Mouse (Mus musculus) layer of hippocampus, adult 8-10 months (tissue): ENCODE measurements around the gene Pcolce. TPM values are rescaled to one million over a fixed set of nuclear protein-coding genes. Genes with fewer than 3 reads are reported as not detected.
"Not testable (repeated sequence)": the region's sequence is repeated elsewhere in the genome, so short reads cannot be mapped to it uniquely, and the experiment has no call there.

Experiments used
- DNase-seq, 2 experiments: peaks; one replicate each; pipeline ENCODE4 v3.0.0; 2022; ENCODE audit warnings: low spot score in 2 of 2
- total RNA-seq, 4 experiments: library from RNA; stranded (reverse); gene quantifications; 2 replicates each; pipeline ENCODE4 v1.2.4; 2022

Gene Pcolce
- total RNA-seq, 4 experiments from 2014 or later = 7.2 to 9.6 (median 8.9) TPM

DNA sequence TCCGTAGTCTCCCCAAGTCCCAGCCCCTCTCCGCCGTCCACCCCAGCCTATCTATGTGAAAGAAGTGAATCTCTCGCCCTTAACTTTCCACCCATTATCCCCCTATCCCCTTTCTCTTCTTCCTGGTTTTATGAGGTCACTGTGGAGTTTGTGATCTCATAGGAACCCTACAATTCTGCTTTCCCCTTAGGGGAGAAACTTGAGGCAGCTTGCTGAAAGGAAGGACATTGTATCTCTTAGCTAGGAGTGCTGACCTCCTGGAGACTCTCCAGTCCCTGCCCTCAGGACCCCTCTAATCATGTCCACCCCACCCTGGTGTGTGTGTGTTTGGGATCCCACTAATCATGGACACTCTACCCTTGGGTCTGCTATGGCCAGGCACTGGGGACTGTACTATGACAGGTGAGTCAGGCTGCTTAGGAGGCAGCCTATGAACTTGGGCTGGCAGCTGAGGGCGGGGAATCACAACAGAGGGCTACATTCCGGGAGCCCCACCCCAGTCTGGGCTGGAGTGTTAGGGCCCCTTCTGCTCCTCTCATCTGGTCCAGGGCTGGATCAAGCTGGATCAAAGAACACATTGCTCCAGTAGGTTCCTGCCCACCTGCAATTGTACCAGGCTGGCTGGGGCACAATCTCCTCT is 16.4 kb upstream of the Pcolce start:
- no peak for DNase-seq

DNA sequence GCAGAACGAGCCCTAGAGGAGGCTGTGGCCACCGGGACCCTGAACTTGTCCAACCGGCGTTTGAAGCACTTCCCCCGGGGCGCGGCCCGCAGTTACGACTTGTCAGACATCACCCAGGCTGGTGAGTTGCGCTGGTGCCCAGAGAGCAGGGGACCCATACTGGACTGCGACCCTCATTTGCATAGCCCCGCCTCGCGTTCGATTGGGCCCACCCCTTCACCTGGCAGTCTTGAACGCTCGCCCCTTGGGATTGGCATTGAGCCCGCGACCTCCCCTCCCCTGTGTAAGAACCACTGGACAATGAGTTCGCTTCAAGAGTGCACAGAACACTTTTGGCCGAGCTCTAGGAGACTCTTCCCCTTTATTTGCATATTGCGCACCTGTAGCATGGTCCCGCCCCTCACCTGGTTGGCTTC is 15.7 kb upstream of the Pcolce start:
- peak in 1 of 2 experiments; percentile 56 for DNase-seq

DNA sequence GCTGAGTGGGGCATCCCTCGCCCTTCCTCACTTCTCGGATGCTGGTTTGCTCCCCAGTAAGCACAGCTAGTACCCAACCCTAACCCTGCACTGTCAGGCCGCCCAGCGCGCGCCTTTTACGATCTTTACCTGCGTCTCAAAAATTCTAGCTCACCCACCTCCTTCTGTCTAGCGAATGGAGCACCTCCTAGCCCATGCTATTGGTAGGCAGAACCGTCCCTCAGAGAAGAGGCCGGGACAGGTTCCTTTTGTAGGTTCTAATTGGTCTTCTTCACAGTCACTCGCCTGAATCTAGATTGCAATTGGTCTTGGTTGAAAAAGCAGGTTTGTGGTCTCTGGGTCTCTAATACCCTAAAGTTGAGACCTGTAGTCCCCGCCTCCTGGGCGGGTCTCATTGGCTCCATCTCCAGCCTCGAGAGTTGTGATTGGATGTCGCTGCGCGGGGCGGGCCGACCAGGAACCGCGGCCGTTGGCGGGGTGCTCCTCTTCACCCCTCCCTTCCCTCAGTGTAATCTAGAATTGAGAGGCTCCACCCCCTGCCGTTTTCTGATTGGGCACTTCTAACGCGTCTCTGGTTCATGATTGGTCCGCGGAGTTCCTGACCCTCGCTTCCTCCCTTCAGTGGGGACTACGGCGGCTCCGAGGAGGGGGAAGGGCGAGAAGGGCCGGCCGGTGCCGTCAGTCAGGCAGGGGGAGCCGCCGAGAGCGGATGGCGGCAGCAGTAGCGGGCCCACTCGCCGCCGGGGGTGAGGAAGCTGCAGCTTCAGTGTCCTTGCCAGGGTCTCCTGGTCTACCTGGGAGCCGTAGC is 15.1 kb upstream of the Pcolce start, which contains the start of the genes Fbxo24, Lrch4 and Gm20605:
Fbxo24 (minus strand) TSS at position 505 of the 808 bp plus-strand sequence.
Lrch4 (plus strand) TSS at position 624 of the 808 bp plus-strand sequence.
Gm20605 (plus strand) TSS at position 678 of the 808 bp plus-strand sequence.
- DNase-seq = peak; percentile 99 to 100

DNA sequence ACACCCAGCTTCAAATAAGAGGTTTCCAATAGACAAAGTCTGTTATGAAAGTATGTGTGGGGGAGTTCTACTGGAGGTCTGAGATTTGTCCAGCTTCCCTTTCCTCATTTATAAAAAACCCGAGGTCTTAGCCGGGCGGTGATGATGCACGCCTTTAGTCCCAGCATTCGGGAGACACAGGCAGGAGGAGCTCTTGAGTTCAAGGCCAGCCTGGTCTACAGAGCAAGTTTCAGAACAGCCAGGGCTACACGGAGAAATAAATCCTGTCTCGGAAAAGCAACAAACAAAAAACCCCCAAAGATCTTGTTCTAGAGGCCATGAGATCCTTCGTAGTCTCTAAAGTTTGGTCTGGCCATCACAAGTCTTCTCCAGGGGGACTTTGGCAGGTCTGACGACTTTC is 14.4 kb upstream of the Pcolce start:
- DNase-seq = no peak

DNA sequence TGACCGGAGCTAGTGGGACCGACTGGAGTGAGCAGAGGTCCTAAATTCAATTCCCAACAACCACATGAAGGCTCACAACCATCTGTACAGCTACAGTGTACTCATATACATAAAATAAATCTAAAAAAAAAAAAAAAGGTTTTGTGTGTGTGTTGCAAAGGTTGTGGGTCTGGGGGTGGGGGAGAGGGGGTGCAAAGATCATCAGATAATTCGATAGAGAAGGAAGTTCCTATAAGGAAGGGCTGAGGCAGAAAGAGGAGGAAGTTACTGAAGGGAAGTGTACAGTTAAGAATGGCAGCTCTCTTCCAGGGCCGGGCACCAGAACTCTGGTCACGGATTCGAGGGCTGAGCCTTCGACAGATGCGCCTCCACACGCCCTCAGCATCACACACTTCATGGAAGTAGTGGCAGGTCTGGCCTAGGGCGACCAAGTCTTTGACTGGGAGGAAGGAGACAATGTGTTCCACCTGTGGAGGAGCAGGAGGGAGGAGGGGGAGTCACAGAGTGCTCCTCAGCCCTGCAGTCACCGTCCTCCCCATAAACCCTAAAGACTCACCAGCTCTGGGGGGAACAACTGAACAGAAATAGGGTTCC is 10.4 kb upstream of the Pcolce start:
- no peak for DNase-seq

DNA sequence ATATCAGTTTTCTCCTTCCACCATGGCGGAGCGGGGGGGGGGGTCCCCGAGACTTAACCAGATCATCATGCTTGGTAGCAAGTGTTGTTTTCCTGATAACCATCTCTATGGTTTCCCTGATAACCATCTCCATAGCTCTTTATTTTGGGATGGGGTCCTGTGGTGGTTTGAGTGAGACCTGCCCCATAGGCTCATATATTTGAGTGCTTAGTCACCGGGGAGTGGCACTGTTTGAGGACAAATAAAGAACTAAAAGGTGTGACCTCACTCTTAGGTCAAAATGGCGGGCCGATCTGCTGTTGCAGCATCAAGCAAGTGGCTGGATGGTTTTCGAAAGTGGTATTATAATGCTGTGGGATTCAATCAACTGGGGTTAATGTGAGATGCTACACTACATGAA is 1.8 kb upstream of the Pcolce start:
- DNase-seq = no peak

DNA sequence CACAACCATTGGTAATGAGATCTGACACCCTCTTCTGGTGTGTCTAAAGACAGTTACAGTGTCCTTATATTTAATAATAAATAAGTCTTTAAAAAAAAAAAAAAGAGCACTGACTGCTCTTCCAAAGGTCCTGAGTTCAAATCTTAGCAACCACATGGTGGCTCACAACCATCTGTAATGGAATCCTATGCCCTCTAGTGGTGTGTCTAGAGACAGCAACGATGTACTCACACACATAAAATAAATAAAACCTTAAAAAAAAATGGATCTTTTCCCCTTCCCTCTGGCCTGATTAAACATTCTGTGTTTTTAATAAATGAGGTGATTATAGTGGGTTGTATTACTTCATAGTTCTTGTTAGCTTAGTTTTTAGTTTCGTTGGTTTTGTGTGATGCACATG is 1.3 kb upstream of the Pcolce start:
- DNase-seq = not testable (repeated sequence)

DNA sequence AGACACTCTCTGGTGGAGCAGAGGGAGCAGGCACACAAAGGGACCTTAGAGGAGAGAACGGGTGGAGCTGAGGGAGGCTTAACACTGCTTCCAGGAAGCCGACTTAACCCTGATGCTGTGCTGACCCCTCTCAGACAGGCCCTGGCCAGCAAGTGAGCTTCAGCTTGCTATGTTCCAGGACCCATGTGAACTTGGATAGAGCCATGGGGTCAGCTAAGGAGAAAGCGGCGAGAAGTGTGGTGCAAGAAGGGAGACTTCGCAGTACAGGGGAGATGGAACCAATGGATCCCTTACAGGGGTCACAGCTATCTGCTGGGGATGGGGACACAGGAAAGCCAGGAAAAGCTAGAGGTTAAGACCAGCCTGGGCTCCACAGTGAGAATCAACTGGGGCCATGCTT is 508 bp downstream of the Pcolce start:
- no peak for DNase-seq

DNA sequence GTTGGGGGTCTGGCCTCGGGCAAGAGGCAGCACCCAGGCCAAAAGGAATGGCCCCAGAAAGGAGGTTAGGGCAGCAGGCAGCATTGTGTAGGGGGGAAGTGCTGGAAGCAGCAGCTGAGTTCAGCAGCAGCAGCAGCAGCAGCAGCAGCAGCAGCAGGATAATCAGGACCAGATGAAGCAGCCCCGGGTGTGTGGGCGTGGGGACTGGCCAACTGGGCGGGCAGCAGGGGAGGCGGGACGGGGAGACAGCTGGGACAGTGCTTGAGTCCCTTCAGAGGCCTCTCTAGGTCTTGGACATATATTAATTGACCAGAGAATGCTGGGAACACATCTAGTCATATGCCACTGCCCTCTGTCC is 2.4 kb downstream of the Pcolce start:
- DNase-seq = no peak

DNA sequence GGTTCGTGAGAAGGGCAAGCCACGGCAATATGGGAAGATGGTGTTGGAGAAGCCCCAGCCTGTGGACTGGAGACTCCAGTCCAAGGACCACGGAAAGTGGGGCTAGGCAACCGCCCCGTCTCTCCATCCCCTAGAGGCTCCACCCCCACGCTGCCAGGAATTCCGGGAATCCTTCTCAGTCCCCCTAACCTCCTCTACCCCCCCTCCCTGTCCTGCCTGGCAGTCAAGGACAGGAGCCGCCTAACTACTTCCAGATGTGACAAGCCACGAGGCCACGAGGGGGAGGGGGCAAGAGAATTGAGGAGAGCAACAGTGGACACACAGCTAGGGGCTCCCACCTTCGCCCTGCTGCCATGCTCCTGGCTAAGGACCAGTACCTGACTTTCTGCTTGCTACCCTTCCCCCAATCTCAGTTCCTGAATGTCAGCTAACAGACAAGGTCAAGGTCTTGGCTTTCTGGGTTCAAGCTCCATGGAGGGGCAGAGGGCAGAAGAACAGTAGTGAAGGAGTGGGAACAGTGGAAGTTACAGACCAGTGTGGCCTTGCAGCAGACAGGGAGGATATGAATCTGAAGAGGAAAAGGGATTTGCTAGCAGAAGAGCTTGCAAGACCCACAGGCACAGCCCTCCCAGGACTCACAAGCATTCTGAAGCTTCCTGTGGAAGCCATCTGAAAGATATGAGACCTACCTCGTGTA is 2.9 kb downstream of the Pcolce start:
- DNase-seq = no peak

DNA sequence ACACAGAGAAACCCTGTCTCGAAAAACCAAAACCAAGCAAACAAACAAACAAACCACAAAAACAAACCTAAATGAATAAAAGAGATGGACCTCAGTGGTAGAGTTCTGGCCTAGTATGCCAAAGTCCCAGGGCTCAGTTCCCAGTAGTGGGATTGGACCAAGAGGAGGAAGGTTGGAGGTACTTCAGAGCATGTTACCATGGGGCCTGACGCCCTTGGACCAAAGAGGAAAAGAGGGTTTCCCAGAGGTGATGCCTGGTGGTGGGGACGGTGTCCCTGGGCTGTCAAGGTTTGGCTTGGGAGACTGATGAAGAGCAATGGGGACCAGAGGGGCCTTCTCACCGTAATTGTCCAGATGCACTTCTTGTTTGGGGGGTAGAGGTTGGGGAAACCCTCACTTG is 3.5 kb downstream of the Pcolce start:
- no peak for DNase-seq

DNA sequence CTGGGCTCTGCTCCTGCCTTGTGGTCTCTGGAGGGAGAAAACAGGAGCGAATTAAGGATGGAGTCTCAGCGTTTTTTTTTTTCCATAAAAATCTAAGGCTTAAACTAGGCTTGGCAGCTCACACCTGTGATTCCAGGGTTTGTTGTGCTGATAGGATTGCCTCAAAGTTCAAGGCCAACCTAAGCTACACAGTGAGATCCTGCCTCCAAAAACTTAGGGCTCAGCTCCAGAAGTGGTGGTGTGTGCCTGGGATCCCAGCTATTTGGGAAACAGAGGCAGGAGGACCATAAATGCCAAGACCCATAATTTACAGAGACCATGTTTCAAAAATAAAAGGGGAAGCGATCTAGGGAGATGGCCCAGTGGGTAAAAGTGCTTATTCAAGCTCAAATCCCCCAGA is 4.3 kb downstream of the Pcolce start:
- DNase-seq = no peak

DNA sequence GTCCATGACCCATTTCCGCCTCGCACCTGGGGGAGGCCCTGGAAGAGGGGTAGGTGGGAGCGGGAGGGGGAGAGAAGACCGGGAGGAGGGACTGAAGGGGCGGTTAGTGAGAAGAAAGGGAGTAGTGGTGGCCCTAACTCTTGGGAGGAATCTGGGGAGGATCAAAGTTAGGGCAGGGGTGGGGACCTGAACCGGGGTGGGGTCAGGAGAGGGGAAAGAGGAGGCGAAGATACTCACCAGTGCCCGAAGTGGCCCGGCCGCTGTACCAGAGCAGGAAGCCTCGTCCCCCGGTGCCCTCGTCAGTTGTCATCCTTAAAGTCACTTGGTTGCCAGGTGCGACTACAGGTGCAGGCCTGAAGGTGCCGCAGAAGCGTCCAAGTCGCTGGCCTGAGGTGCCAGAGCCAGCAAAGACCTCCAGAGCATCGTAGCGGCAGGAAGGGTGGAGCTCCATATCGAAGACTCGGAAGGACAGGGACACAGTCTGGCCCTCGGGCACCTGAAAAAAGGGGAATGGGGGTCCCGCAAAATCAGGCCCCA is 4.9 kb downstream of the Pcolce start:
- no peak for DNase-seq

DNA sequence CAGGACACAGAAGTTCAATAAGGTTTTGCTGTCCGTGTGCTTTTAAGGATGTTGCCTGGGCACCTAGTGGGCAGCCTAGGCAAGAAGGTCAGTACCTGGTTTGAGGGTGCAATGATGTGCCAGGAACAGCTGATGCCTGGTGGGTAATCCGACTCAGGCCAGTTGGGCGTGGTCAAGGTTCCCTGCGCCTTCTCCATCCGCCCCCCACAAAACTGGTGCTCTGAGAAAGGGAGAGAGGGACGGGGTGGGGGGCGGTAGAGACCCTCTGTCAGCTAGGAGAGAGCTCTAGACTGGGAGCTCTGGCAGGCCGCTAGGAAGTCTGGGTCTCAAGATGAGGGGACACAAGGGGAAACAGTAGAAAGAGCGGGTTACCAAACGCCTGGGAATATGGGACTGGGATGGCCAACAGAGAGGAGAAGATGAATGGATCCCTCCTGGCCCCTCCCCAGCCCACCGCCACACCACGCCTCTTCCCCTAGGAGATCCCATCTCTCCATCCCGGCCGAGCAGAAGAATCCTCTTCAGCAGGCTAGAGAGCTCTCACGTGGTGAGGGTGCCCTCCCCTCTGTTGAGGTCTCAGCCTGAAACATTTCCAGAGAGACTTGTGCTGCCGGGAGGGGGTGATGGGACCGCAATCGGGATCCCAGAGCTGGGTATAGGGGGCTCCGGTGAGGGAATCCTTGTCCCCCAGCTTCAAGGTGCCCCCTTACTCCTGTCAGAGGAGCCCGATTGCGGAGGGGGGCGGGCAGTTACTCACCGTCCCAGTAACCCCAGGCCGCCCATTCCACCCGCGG is 5.5 kb downstream of the Pcolce start:
- no peak for DNase-seq

DNA sequence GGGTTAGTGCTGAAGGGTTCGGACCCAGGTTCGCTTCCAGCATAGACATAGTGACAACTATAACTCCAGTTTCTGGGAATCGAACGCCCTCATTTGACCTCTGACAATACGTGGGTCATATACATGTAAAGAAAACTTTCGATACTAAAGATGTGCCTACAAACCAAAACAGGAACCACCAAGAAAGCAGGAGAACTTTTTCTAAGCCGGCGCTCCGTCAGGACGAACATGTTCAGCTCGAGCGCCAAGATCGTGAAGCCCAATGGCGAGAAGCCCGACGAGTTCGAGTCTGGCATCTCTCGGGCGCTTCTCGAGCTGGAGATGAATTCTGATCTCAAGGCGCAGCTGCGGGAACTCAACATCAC is 12.2 kb downstream of the Pcolce start:
- DNase-seq = no peak

DNA sequence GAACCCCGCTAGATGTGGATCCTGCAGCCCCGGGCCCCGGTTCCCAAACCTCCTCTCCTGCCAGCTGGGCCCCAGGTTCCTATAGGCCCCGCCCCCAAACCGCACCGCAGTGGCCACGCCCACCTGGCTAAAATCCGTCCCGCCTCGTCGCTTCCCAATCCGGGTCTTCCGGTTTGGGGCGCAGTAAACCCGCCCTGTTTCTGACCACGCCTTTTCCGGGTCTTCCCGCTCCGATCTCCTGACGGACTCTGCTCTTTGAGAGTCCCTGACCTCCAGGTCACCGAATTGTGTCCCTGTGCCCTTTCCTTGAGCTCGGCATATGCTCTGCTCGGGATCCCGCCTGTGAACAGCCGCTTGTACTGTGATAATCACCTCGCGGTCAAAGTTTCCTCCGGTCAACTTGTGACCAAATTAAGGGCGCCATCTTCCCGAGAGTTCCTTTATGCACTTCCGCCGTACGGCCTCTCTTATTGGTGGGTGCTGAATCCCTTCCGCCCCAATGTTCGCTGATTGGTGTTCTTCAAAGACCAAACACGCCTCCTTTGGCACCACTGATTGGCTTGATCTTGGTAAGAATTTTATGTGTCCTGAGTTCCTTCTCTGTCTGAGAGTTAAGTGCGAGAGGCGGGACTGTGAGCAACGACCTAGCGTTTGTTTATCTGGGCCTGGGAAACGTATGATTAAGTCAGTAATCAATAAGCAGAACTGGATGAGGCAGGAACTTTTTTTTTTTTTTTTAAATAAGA is 12.8 kb downstream of the Pcolce start, which contains the start of gene Mospd3:
Mospd3 (minus strand) TSS at position 440 of the 746 bp plus-strand sequence.
- DNase-seq = peak; percentile 95

DNA sequence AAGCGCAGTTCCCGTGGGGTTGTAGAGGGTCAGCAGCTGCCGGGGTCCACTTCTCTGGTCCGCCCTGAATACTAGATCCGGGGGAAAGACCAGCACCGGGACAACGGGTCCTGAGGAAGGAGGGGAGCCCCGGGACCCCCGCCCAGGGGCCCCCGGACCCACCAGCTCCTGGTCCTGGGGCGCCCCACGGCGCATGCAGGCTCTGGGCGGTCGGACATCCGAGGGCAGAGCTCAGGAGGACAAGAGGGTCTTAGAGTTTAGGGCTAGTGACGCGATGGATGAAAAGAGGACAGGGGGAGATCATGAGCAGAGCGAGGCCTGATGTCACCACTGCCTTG is 13.3 kb downstream of the Pcolce start:
- DNase-seq = no peak

DNA sequence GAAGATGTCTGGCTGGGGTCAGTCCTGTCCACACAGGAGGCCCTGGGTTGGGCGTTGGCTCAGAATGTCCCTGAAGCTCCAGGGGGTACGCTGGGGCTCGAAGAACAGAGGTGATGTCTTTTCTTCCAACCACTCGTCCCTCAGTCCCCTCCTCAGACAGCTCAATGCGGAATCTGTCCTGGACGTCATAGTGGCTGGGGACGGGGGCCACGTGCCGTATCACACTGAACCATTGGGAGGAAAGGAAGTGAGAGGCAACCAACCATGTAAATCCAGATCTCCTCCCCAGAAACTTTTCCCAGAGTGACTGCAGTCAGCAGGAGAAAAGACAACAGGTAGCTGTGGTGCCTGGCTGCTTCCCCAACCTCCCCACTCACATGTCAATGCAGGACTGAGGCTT is 14.0 kb downstream of the Pcolce start:
- DNase-seq = no peak

DNA sequence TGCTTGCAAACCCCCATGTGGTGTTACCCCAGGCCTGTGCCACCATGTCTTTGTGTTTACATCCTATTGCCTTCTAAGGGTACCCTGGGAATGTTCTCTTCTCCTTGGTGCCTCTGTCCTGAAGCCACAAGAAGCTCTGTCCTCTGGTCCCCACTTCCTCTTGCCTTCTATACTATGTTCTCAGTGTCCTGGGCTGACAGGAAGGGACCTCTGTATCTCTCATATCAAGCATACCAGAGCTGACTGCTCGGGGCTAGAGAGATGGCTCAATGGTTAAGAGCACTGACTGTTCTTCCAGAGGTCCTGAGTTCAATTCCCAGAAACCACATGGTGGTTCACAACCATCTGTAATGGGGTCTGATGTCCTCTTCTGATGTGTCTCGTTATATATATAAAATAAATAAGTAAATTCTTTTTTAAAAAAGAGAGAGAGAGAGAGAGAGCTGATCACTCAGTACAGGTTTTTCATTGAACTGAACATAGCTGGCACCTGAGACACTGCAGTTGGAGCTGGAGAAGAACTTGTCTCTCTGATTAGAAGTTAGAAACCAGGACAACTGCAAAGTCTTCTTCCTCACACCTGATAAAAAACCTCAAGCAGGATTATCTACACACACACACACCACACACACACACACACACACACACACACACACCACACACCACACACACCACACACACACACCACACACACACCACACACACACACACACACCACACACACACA is 15.3 kb downstream of the Pcolce start:
- no peak for DNase-seq
